Mouse (Mus musculus) brain, embryonic 14.5 days (tissue): ENCODE results near the gene Esrrb. TPM values are rescaled to one million over a fixed set of nuclear protein-coding genes. Genes with fewer than 3 reads are reported as not detected.

ENCODE experiments used
- DNase-seq: peaks from one replicate; pipeline ENCODE4 v3.0.0-alpha.2; 2011; ENCODE audit warnings: low read depth
- CTCF ChIP-seq: fragments of 200-500 bp; IDR thresholded peaks from 2 replicates; pipeline ENCODE4 v1.5.1; 2012; ENCODE audit warnings: inconsistent platforms, mild to moderate bottlenecking, moderate library complexity, borderline replicate concordance; ENCODE audit not compliant: insufficient read depth, insufficient read length; ENCODE audit errors: extremely low read depth
- POLR2A ChIP-seq: fragments of 200-500 bp; IDR thresholded peaks from 2 replicates; pipeline ENCODE4 v1.6.1; 2012; ENCODE audit warnings: mild to moderate bottlenecking, inconsistent platforms, borderline replicate concordance; ENCODE audit not compliant: poor library complexity, insufficient read depth, insufficient read length, severe bottlenecking; ENCODE audit errors: extremely low read depth
- polyA plus RNA-seq: library from polyadenylated mRNA; depleted of rRNA; stranded (reverse); fragments of >200 nt; gene quantifications from 2 replicates; pipeline ENCODE4 v1.2.3, GENCODE M21; 2012; rRNA removed

Gene Esrrb
- polyA plus RNA-seq, 1 experiment: 12.3 TPM

GRCm38 (mm10) chr12:86556796-86557517 is 196.0 kb downstream of the Esrrb start:
- peak; percentile 62 for DNase-seq
- TF ChIP-seq CTCF: no peak
- no peak for TF ChIP-seq POLR2A

GRCm38 (mm10) chr12:86558889-86559288 is 198.0 kb downstream of the Esrrb start:
- DNase-seq: no peak
- TF ChIP-seq CTCF (no peak), POLR2A (no peak)

DNA sequence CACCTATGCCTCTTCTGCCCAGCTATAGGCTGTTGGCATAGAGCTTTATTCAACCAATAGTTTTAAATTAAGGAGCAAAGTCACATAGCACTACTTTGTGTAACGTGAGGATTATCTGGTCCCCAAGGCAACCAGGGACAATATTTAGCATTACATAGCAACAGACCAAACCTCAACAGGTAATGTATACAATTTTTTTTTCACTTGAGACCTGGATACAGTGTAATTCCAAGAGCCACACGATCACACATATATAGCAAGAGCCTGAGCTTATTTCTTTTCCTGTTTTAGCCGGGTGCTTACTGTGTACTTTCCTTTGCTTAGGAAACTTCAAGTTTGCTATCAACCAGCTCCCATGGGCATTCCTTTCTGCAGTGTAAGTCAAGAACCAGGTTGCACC is 201.8 kb downstream of the Esrrb start:
- TF ChIP-seq POLR2A: no peak
- TF ChIP-seq CTCF: no peak
- DNase-seq: no peak

DNA sequence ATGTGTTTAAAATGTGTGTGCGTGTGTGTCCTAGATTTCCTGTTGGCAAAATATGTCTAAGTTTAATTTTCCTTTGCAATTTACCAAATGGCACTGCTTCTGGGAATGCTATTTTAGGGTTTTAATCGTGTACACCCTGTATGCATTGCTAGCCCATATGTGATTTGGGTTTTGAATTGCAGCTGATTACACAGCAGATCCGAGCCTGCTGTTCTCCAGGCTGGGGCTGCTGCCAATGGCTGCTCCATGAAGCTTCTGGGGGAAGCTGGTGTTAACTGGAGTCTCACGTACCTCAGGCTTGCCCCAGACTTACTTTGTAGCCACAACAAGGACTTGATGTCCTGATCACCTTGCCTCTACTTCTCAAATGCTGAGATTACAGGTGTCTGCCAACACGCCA is 205.1 kb downstream of the Esrrb start:
- TF ChIP-seq CTCF (no peak), POLR2A (no peak)
- peak; percentile 70 for DNase-seq

Other genes starting within 250 kb of the Esrrb start
- gene Gpatch2l, start 119.3 kb upstream of the Esrrb start, polyA plus RNA-seq: 24.3 and 26.3 TPM in 2 replicates